Mouse (Mus musculus) heart, embryonic 14.5 days (tissue): ENCODE measurements at regions not wholly inside any gene's neighbourhood (a gene's known extent, or its start where the extent isn't known, plus 50 kb on each side); places are given as distances from the start of the nearest gene placed in this dataset.

Source experiments
- ATAC-seq: fragments of 200-750 bp; cut with Nextera tagmentation; 2 replicates; pipeline ENCODE4 v1.8.0; 2017; ENCODE audit warnings: low read depth, moderate TSS enrichment; ENCODE audit not compliant: insufficient number of reproducible peaks, insufficient read depth, low FRiP score
- H3K27ac ChIP-seq, 2 experiments: fragments of 200-500 bp in 1 of 2; fragments of 300-500 bp in 1 of 2; sonication (generic) in 1 of 2; replicated peaks in 1 of 2; 2 replicates each; pipeline ENCODE4 v1.5.1; 2012 to 2014; ENCODE audit warnings: low read depth in 2 of 2, low read length in 2 of 2, control low read depth in 1 of 2, mild to moderate bottlenecking in 1 of 2, mixed read lengths in 1 of 2; ENCODE audit not compliant: control insufficient read depth in 1 of 2, insufficient read depth in 1 of 2
- H3K27me3 ChIP-seq: fragments of 300-500 bp; sonication (generic); 2 replicates; pipeline ENCODE4 v1.6.1; 2014; ENCODE audit warnings: mild to moderate bottlenecking, low read length, control low read depth; ENCODE audit not compliant: control insufficient read depth, insufficient read depth
- H3K36me3 ChIP-seq: fragments of 300-500 bp; sonication (generic); 2 replicates; pipeline ENCODE4 v1.6.1; 2014; ENCODE audit warnings: mild to moderate bottlenecking, control low read depth, low read length, mixed read lengths; ENCODE audit not compliant: control insufficient read depth, insufficient read depth
- H3K4me1 ChIP-seq, 2 experiments: fragments of 200-500 bp in 1 of 2; fragments of 300-500 bp in 1 of 2; sonication (generic) in 1 of 2; 2 replicates each; pipeline ENCODE4 v1.6.1; 2012 to 2014; ENCODE audit warnings: low read length in 2 of 2, control low read depth in 1 of 2, mixed read lengths in 1 of 2; ENCODE audit not compliant: control insufficient read depth in 2 of 2, insufficient read depth in 2 of 2
- H3K4me2 ChIP-seq: fragments of 300-500 bp; sonication (generic); 2 replicates; pipeline ENCODE4 v1.6.1; 2014; ENCODE audit warnings: mild to moderate bottlenecking, low read length
- H3K4me3 ChIP-seq, 2 experiments: fragments of 200-500 bp in 1 of 2; fragments of 300-500 bp in 1 of 2; sonication (generic) in 1 of 2; 2 replicates each; pipeline ENCODE4 v1.5.1; 2012 to 2014; ENCODE audit warnings: low read length in 2 of 2, mild to moderate bottlenecking in 2 of 2, control low read depth in 1 of 2, low read depth in 1 of 2, moderate library complexity in 1 of 2; ENCODE audit not compliant: control insufficient read depth in 1 of 2, insufficient read depth in 1 of 2
- H3K9ac ChIP-seq: fragments of 300-500 bp; sonication (generic); 2 replicates; pipeline ENCODE4 v1.6.1; 2014; ENCODE audit warnings: mild to moderate bottlenecking, low read length
- H3K9me3 ChIP-seq: fragments of 300-500 bp; sonication (generic); 2 replicates; pipeline ENCODE4 v1.6.1; 2016; ENCODE audit warnings: low read length, control low read depth; ENCODE audit not compliant: control insufficient read depth
- WGBS: fragments of 180-500 bp; shearing (Covaris S2); extraction: QIAGEN DNeasy Blood & Tissue Kit; methylation state at CpG from one replicate; pipeline ENCODE4 v1.1.7; 2014; 5-methylcytosine and 5-hydroxymethylcytosine counted together

DNA sequence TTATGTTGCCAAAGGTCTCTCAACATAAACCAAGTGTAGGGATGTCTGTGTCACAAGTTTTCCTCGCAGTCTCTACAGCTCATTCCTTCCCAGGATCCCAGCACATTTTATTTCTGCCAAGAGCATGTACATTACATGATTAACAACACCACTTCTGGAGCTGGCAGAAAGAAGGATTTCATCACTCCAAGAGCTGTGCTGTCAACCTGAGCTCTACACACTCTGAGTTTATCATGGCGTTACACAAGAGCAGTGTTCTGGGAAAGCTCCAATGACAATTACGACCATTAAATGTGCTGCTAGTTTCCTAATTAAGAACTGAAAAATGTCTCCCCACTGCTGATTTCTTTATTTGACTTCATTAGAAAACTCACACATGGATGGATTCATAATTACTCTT, 94.9 kb downstream of the S1pr1 start:
- Histone ChIP-seq H3K9me3 (no peaks in the 10 kb centered on the region), H3K9ac (no peak overlapping the region), H3K4me3 (no peak overlapping the region), H3K36me3 (no peaks in the 10 kb centered on the region), H3K4me2 (no peak overlapping the region), H3K27ac (peak overlapping the region; percentile 76 to 88; a peak in 3 of 4 replicates), H3K27me3 (no peaks in the 10 kb centered on the region), H3K4me1 (peaks cover 11 to 37% of the 10 kb centered on the region in 2 experiments)
- peak; percentile 92 for ATAC-seq
- 21% methylated on average over 3 of the region's 3 CpGs for WGBS

DNA sequence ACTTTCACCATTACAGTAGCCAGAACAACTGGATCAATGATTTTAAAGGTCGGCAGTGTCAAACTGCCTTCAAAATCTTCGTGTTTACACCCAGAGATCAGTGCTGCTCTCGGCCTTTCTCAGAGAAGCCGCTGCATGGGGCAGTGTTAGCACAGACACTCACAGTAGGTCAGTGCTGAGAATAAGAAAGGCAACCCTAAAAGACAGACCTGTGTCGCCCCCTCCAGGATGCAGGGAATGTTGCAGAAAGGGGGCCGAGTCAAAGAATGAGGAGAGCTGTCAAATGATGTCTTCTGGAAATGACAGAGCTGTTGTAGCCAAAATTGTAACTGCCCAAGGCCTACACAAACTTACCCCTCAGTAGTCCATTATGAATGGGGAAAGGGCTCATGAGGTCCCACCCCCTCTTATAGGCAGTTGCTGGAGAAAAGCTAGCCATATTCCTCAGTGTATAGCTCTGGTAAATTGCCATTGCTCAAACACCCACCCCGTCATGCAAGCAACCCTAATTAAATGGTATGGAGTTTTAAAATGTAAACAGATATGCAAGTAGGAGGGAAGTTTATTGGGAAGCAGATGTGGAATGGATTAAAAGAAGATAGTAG, 98.8 kb downstream of the S1pr1 start:
- Histone ChIP-seq H3K4me3 (no peak overlapping the region), H3K4me1 (peaks cover 3 to 21% of the 10 kb centered on the region in 2 experiments), H3K9ac (no peak overlapping the region), H3K27me3 (no peaks in the 10 kb centered on the region), H3K4me2 (no peak overlapping the region), H3K9me3 (no peaks in the 10 kb centered on the region), H3K36me3 (no peaks in the 10 kb centered on the region), H3K27ac (no peak overlapping the region)
- 38% methylated on average over 7 of the region's 7 CpGs for WGBS
- ATAC-seq = no peak

DNA sequence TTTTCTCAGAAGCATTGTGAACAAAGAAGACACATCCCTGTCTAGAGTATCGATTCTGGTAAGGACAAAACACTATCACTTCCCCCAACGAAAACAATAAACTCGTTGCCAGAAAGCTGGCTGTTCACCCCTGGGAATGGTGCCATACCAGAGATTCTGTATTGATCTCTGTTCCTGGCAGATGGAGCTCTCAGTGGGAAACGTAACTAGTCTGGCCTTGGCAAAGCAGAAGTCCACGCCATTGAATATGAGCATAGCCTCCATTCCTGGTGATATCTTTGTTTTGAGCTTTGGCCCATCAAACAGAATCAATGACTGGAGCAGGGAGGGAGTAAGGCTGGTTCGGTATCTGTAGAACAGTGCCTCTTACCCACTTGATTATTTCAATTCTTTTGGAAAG, 102.0 kb downstream of the S1pr1 start:
- Histone ChIP-seq H3K4me1 (no peaks in the 10 kb centered on the region), H3K4me3 (no peak overlapping the region), H3K36me3 (no peaks in the 10 kb centered on the region), H3K27ac (no peak overlapping the region), H3K27me3 (no peaks in the 10 kb centered on the region), H3K9ac (no peak overlapping the region), H3K4me2 (no peak overlapping the region), H3K9me3 (no peaks in the 10 kb centered on the region)
- WGBS = 86% methylated on average over 6 of the region's 6 CpGs
- ATAC-seq = no peak

DNA sequence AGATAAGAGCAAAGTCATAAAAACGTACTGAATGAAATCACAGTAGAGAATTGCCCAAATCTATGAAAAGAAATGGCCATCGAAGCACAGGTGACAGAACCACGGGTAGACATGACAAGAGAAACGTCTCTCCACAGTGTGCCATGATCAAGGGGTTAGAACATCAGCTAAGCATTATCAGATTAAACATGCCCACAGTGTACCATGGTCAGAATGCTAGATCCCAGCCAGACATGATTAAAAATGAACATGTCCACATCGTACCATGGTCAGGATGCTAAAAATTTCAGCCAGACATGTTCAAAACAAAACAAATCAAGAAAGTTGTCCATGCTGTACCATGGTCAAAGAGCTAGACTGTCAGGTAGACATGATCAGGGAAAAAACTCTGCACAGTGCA, 106.8 kb downstream of the S1pr1 start:
- Histone ChIP-seq H3K4me1 (no peaks in the 10 kb centered on the region), H3K4me3 (no peak overlapping the region), H3K9me3 (no peaks in the 10 kb centered on the region), H3K9ac (no peak overlapping the region), H3K36me3 (no peaks in the 10 kb centered on the region), H3K27me3 (no peaks in the 10 kb centered on the region), H3K4me2 (no peak overlapping the region), H3K27ac (no peak overlapping the region)
- no peak for ATAC-seq
- WGBS = 78% methylated on average over 5 of the region's 5 CpGs

DNA sequence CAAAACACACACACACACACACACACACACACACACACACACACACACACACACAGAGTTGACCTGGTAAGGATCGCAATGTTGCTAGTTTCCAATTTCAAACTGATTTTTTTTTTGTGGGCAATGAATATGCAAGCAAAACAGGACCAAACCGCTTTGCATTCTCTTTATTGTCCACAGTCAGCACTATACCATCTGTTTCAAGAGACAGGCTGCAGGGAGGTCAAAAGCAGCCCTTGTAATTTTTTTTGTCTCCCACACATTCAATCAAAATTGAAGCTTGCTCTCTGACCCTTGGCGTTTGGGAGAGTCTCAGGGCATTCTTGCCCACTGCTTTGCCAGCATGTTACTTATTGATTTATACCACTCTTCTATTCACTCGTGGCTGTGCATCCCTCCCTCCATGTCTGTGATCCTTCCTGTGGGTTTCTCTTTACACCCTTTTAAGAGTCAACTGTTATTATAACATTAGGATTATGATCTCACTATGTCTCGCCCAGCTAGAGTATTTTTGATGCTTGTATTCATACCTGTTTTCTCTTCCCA, 110.1 kb downstream of the S1pr1 start:
- 67% methylated on average over 5 of the region's 5 CpGs for WGBS
- Histone ChIP-seq H3K9ac (no peak overlapping the region), H3K4me2 (no peak overlapping the region)

DNA sequence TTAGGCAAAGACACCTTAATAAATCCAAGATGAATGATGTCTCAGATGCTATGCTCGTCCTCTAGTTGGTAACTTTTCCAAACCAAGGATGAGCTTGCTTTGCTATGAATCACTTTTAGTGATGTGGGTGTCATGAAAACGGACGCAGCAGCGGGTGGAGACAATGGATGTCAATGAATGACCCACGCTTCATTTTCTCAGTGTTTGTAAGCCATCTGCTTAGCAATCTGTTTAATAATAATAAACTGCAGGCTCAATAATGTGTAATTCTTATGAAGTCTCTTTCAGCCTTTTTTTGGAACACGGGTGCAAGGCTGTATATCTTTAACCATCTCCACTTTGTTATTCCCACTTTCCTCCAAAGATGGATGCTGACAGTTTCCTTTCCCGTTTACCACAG, 110.6 kb downstream of the S1pr1 start:
- no peaks in the 10 kb centered on the region for H3K27me3 ChIP-seq
- ATAC-seq = no peak
- H3K9me3 ChIP-seq = no peaks in the 10 kb centered on the region
- no peak overlapping the region for H3K27ac ChIP-seq
- WGBS = 79% methylated on average over 7 of the region's 7 CpGs
- H3K36me3 ChIP-seq = no peaks in the 10 kb centered on the region
- no peak overlapping the region for H3K9ac ChIP-seq
- no peaks in the 10 kb centered on the region for H3K4me1 ChIP-seq
- H3K4me2 ChIP-seq = no peak overlapping the region
- H3K4me3 ChIP-seq = no peak overlapping the region

More for the DNA sequence above, 110.1 kb downstream of the S1pr1 start:
- H3K9me3 ChIP-seq = no peaks in the 10 kb centered on the region
- H3K4me3 ChIP-seq = no peak overlapping the region
- no peak for ATAC-seq
- no peaks in the 10 kb centered on the region for H3K4me1 ChIP-seq
- H3K36me3 ChIP-seq = no peaks in the 10 kb centered on the region
- no peak overlapping the region for H3K27ac ChIP-seq
- H3K27me3 ChIP-seq = no peaks in the 10 kb centered on the region

DNA sequence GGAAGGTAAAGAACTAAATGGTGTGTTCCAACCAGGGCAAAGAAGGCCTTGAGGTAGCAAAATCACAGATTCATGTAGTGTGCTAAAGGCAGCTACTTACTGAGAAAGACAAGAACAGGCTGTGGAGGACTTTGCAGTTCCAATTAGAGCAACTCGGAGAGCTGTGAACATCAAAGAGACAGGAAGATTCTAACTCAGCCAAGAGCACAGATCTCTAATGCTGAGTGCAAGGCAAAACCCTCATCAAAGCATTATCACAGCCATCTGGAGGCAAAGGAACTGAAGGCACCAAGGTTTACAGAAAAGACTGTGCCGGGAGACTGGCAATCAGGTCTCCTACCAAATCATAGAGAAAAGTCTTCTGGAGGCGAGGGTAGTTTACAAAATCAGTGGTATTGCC, 111.1 kb downstream of the S1pr1 start:
- no peaks in the 10 kb centered on the region for H3K36me3 ChIP-seq
- H3K4me1 ChIP-seq = no peaks in the 10 kb centered on the region
- 78% methylated on average over 3 of the region's 3 CpGs for WGBS
- no peak overlapping the region for H3K4me3 ChIP-seq
- no peaks in the 10 kb centered on the region for H3K9me3 ChIP-seq
- H3K4me2 ChIP-seq = no peak overlapping the region
- H3K27me3 ChIP-seq = no peaks in the 10 kb centered on the region
- H3K27ac ChIP-seq = no peak overlapping the region
- ATAC-seq = no peak
- H3K9ac ChIP-seq = no peak overlapping the region

DNA sequence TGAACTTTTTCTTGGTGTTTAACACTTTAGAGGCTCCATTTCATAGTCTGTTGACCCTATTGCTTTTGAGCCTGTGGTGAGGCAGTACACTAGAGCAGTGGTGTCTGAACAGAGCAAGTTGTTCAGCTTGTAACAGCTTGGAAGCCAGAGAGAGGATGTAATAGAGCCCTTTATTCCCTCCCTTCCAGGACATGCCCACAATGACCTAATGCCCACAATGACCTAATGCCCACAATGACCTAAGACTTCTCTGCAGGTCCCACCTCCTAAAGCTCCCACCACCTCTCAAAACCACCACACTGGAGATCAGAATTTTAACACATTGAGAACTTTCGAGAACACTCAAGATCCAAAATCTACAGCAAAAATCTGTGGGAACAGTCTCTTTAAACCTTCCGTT, 115.6 kb downstream of the S1pr1 start:
- no peaks in the 10 kb centered on the region for H3K36me3 ChIP-seq
- no peak overlapping the region for H3K27ac ChIP-seq
- H3K4me3 ChIP-seq = no peak overlapping the region
- H3K9me3 ChIP-seq = no peaks in the 10 kb centered on the region
- no peak overlapping the region for H3K9ac ChIP-seq
- H3K4me1 ChIP-seq = no peaks in the 10 kb centered on the region
- H3K4me2 ChIP-seq = no peak overlapping the region
- no peaks in the 10 kb centered on the region for H3K27me3 ChIP-seq
- 85% methylated on average over 2 of the region's 2 CpGs for WGBS
- ATAC-seq = no peak
